ENCODE assay signal across 23 mouse cellular contexts in genomic region chr8:91207676-91208075, GRCm38 (mm10).
"Had no signal": no experiment of that assay in that cellular context is flagged by ENCODE, and none has a peak within 500 bp of the region (broad histone marks: within the 10 kb centered on the region; RNA-seq: fewer than 3 reads in every experiment).

No protein-coding gene starts in this region.

- H3K9me3 ChIP-seq: heart, embryonic 10.5 days; heart, embryonic 12.5 days; hindbrain, embryonic 10.5 days; hindbrain, embryonic 12.5 days; intestine, embryonic 15.5 days; limb, embryonic 10.5 days; limb, embryonic 12.5 days had no signal

- H3K4me1 ChIP-seq: hindbrain, embryonic 10.5 days; hindbrain, embryonic 12.5 days; intestine, embryonic 15.5 days; limb, embryonic 10.5 days; limb, embryonic 12.5 days had no signal

- H3K4me3 ChIP-seq: heart, embryonic 10.5 days; heart, embryonic 12.5 days; hindbrain, embryonic 10.5 days; hindbrain, embryonic 12.5 days; intestine, embryonic 15.5 days; layer of hippocampus, adult 2 months; left cerebral cortex, adult 2 months; limb, embryonic 10.5 days; limb, embryonic 12.5 days had no signal

- H3K9ac ChIP-seq: heart, embryonic 12.5 days; hindbrain, embryonic 12.5 days; hindbrain, embryonic 14.5 days; intestine, embryonic 15.5 days; limb, embryonic 12.5 days had no signal

- H3K27ac ChIP-seq: heart, embryonic 10.5 days; hindbrain, embryonic 10.5 days; hindbrain, embryonic 12.5 days; hindbrain, embryonic 14.5 days; intestine, embryonic 15.5 days; layer of hippocampus, adult 2 months; left cerebral cortex, adult 2 months; limb, embryonic 10.5 days; limb, embryonic 12.5 days had no signal

- DNase-seq: gastrocnemius, postnatal 10 days; gastrocnemius, postnatal 25 days; heart, postnatal 10 days; heart, postnatal 4 days; kidney, adult 18-20 months; kidney, adult 8-10 months; kidney, postnatal 10 days; kidney, postnatal 25 days; kidney, postnatal 4 days; liver had no signal

- H3K27me3 ChIP-seq: heart, embryonic 12.5 days; hindbrain, embryonic 12.5 days; intestine, embryonic 15.5 days had no signal

- H3K36me3 ChIP-seq: heart, embryonic 10.5 days; heart, embryonic 12.5 days; hindbrain, embryonic 10.5 days; hindbrain, embryonic 12.5 days; intestine, embryonic 15.5 days; limb, embryonic 10.5 days; limb, embryonic 12.5 days had no signal

- ATAC-seq: hindbrain, embryonic 16.5 days; inflammation-experienced regulatory T-cells, adult 6 months; intestine, embryonic 15.5 days; intestine, postnatal 0 days had no signal
